Mouse (Mus musculus): ENCODE data around the gene Map1lc3a. TPM values are rescaled to one million over a fixed set of nuclear protein-coding genes. Genes with fewer than 3 reads are reported as not detected.

Gene Map1lc3a
- polyA plus RNA-seq, 3 experiments from 2014 or later = 1.4 to 2.5 TPM; not detected in 1

DNA sequence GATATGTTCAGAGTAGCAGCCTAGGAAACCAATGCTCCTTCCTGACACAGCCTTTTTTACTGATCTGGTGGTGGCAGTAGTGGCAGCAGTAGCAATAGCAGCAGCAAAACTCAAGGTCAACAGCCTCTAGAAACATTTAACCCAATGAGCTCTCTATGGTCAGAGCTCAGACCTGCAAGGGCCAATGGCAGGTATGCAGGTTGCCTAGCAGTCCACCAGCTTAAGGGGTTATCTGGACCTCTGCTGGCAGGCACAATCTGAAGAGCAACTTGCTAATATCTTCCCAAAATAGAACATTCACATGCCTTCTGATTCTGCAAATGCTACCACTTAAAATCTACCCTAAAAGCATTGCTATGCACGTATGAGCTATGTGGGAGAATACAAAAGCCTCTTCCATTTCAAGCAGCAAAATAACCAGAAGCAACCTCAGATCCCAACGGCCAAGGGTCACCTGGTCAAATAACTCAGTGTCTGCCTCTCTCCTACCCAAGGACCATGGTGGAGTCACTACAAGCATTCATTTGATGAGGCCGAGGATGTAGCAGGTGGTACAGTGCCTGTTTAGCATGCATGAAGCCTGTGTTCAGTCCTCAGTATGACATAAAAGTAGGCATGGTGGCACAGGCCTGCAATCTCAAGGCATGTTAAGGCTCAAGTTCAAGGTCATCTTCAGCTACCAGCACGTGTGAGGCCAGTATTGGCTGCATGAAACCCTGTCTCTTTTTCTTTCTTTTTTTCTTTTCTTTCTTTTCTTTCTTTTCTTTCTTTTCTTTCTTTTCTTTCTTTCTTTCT lies 11.6 kb downstream of the Map1lc3a start:
- no peak for ATAC-seq

DNA sequence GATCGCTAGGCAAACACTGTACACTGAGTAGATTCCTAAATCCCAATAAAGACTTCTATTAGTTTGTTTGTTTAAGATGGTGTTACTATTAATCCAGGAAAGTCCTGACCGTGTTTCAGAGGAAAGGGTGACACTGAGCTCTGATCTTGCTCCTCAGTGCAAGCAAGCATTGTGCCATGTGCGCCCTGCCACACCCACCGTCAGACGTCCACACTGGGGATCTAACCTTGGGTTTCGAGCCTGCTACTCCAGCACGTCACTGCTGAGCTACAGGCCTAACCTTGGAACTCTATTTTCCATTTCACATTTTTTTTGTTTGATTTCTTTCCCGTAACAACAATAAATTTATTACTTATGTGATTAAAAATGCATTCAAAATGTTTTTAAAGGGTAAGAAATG lies 14.0 kb downstream of the Map1lc3a start:
- ATAC-seq = no peak

DNA sequence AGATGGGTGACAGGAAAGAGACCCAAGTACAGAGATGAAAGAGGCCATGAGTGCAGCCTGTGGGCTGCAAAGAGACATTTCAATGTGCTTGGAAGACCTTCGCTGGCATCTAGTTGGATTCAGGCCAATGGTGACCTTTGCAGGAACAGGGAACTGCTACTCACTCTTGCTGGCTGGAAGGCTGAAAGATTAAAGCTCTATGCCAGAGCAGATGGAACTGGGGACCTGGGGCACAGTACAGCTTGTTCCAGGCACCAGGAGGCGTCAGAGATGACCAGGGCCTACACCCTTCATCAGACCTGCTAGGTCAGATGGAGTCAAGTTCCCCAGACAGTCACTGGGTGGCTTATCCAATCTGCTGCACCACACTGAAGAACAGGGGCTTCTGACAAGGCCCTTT lies 17.3 kb downstream of the Map1lc3a start:
- no peak for ATAC-seq

DNA sequence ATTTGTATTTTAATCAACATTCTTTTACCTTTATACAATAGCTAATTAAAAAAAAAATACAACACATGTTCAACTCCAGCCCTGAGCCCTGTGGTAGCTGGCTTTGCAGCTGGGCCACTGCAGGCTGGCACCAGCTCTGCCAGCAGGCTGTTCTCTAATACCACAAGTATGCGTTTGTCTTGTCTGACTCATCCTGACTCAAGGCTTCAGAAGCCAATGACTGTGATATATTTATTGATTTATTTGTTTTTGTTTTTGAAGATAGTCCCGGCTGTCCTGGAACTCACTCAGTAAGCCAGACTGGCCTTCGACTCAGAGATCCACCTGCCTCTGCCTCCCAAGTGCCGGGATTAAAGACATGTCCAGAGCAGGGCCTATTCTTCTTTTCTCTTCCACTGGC lies 17.8 kb downstream of the Map1lc3a start:
- no peak for ATAC-seq

DNA sequence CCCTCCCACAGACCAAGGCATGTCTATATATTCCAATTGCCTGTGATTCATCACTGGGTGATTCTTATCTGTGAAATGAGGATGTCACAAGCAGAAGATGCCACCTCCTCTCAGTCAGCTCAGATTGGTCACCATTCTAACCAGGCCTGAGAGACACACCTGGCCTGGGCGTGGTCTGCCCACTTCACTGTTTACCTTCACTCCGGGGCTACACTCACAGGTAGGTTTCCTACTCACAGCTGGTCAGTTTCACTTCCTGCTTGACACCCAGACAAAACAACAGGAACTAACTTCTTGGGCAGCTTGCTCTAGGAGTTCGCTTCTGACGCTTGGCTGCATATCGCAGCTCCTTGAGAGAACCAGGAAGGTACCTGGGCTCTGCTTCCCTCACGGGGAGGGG lies 19.4 kb downstream of the Map1lc3a start:
- no peak for ATAC-seq

DNA sequence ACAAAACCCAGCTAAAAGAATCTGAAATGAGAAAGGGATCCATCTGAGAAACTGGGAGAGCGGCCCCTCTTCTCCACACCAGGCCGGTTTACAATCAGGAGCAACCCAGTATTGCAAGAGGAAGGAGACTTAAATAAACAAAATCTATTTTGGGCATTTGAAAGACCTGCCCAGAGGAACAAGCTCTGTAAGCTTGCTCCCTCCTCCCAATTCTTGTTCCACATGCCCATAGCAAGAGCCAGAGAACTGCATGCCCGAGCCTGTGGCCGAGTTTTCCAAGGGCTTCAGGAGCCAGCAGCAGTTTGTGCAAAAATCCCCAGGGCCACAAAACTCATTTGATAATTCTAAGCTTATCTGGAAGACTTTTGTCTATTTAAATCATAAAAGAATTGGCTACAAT lies 23.5 kb downstream of the Map1lc3a start:
- no peak for ATAC-seq

DNA sequence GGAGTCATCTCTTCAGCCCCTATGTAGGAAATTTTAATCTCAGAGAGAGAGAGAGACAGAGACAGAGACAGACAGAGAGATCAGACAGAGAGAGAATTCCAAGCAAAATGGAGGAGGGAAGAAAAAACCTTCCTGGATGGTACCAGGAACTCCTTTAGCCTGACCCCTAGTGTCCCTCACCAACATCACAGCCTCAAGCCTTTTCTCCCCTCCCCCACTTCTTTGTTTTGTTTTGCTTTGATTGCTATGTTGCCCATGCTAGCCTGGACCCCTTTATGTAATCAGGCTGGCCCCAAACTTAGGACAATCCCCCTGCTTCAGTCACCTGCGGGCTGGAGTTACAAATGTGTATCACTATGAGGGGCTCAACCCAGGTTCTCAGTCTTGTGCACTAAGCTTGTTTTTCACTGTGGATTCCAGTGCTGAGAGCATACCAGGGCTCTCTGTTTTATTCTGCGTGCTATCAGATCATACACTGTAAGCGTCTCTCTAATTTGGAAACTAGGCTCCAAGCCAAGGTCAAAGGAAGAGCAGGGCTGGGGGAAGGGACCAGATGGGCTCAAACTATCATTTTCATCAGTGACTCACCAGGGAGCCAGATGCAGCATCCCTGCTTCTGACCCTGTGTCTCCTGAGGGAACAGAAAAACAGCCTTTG lies 33.0 kb downstream of the Map1lc3a start:
- no peak for ATAC-seq

DNA sequence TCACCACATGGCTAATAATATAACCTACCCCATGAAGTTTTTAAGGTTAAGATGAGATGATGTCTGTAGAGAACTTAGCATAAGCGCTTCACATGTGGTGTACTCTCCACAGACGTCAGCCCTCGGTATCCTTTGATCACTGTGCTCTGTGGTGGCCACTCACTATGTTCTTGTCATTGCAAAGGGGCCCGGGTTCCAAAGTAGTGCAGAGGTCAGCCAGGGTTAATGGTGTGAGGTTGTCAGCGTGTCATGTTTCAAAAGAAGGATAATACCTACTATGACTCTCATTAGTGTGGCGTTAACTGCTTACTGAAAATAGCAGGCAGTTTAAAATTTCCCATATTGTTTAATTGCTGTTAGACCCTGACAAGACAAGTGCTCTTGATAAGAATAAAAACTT lies 37.6 kb downstream of the Map1lc3a start:
- no peak for ATAC-seq

DNA sequence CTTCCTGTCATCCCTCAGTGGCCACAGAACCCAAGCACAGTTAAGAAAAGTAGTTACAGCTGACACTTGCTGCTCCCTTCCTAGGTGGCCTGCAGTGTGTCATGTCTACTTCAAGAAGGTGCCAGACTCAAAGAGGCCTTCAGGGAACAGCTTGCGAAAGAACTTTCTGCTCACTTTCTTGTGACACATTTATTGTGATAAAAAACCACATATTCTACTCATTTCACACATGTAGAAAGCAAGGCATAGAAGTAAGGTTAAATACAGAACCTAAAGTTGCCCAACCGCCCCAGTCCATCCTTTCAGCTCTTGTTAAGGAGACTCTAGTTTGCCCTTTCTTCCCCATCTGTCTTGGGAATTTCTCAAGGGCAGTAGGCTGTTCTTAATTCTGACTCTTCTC lies 42.5 kb downstream of the Map1lc3a start:
- no peak for ATAC-seq

DNA sequence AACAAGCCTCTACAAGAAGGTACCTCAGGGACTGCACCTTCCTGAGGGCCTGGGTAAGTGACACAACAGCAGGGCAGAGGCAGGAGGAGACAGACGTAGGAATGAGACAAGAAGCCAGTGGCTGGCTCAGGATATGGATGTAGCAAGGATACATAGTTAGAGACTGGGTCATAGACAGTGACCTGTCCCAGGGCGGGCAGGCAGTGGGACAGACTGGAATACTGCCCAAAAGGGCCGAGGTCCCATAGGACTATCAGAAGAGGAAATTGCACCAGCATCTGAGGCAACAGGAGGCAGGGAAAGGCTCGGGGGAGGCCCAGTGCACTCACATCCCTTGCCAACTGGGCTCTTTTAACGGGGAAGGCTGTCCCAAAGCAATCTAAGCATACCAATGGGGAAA lies 44.5 kb downstream of the Map1lc3a start:
- no peak for ATAC-seq

DNA sequence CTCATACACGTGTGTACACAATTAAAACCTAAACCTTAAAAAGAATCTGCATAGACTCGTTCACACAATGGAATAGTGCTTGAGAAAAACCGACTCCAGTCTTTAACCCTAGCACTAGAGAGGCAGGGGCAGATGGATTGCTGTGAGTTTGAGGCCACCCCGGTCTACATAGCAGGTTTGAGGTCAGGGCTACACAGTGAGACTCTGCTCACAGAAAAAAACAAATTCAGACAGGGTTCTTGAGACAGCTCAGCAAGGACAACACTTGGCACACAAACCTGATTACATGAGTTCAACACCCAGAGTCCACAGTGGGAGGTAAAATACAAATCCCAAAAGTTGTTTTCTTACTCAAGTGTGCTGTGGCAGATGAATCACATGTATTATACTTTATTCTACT lies 49.9 kb downstream of the Map1lc3a start:
- no peak for ATAC-seq

Other genes with a start within 250 kb of the Map1lc3a start
- gene Ahcy, start 201.8 kb upstream of the Map1lc3a start, polyA plus RNA-seq (2017; shearing (Covaris generic)) = 10 to 100 TPM; 26.3 to 55.1 (median 40.2) TPM
- 10 to 100 TPM; 52.0 to 68.2 (median 58.8) TPM for gene Itch, start 142.8 kb upstream of the Map1lc3a start, polyA plus RNA-seq (2017; shearing (Covaris generic))
- gene Dynlrb1, start 39.8 kb upstream of the Map1lc3a start, polyA plus RNA-seq (2017; shearing (Covaris generic)) = 100 to 1,000 TPM; 260 to 401 (median 321) TPM
- 10 to 100 TPM; 35.0 to 47.1 (median 35.4) TPM for gene Pigu, start 81.1 kb downstream of the Map1lc3a start, polyA plus RNA-seq (2017; shearing (Covaris generic))
- gene Trp53inp2, start 104.8 kb downstream of the Map1lc3a start, polyA plus RNA-seq (2017; shearing (Covaris generic)) = 1 to 10 TPM in 2 of 3 experiments, under 1 TPM in 1; 0.84 to 1.9 (median 1.2) TPM
- gene Ncoa6, start 197.6 kb downstream of the Map1lc3a start, polyA plus RNA-seq (2017; shearing (Covaris generic)) = 10 to 100 TPM in 2 of 3 experiments, 1 to 10 TPM in 1; 8.9 to 14.5 (median 11.5) TPM
- gene Acss2, start 241.7 kb downstream of the Map1lc3a start, polyA plus RNA-seq (2017; shearing (Covaris generic)) = 10 to 100 TPM in 2 of 3 experiments, 1 to 10 TPM in 1; 6.9 to 17.6 (median 15.9) TPM
- 10 to 100 TPM in 2 of 3 experiments, 1 to 10 TPM in 1; 8.4 to 21.5 (median 17.2) TPM for gene Ggt7, start 241.9 kb downstream of the Map1lc3a start, polyA plus RNA-seq (2017; shearing (Covaris generic))